ENCODE assay signal across 19 mouse cellular contexts in the genomic region with DNA sequence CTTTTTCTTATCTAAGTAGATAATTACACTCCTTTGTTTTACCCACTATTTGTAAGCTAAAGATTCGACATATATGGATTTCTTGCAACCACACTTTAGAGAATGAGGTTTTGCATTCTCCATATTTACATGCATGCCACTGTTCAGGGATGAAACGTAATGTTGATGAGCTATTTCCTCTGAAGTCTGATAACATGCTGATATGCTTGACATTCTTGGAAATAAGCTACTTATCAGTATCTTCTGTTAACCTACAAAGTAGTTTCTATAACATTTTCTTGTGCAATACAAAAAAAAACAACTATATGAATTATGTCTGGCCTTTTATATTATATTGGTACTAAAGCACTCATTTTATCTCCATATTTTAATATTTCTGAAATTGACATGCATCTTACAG.
DNase-seq lines count a peak whose midpoint lies in the region; ATAC-seq and TF ChIP-seq lines count a peak whose summit lies in the region.
"Had no signal": no experiment of that assay in that cellular context is flagged by ENCODE, and none has a peak within 500 bp of the region (broad histone marks: within the 10 kb centered on the region; RNA-seq: fewer than 3 reads in every experiment).

No protein-coding gene starts in this region.

- H3K4me3 ChIP-seq in MEL (ENCODE audit: control insufficient read depth in 1 of 2, insufficient read depth in 1 of 2, low read depth in 2 of 2, low read length in 2 of 2) = no peak overlapping the region
- no peak overlapping the region for H3K4me3 ChIP-seq in hindbrain, postnatal 0 days (ENCODE audit: low read length)

- H3K36me3 ChIP-seq in MEL (ENCODE audit: control insufficient read depth in 1 of 2, insufficient read depth in 2 of 2, low read length in 2 of 2) = peaks cover 0 to 6% of the 10 kb centered on the region in 2 experiments; a peak in 2 of 4 replicates
- H3K36me3 ChIP-seq in hindbrain, postnatal 0 days (ENCODE audit: insufficient read depth, low read length) = no peaks in the 10 kb centered on the region
- H3K36me3 ChIP-seq: G1E had no signal

- no peak overlapping the region for H3K4me2 ChIP-seq in hindbrain, postnatal 0 days (ENCODE audit: low read depth, low read length)

- peak; percentile 17 for DNase-seq in MEL (ENCODE audit: low read depth, low spot score)
- no peak for DNase-seq in hindbrain, postnatal 0 days (ENCODE audit: low spot score)
- DNase-seq: adrenal gland, adult 2 months; adrenal gland, adult 8-10 months; adrenal gland, postnatal 10 days; adrenal gland, postnatal 14 days; adrenal gland, postnatal 25 days; adrenal gland, postnatal 36 days; B cell, adult 2 months; cerebellum, adult 11 months; cerebellum, adult 11-12 months; cerebellum, adult 18-20 months; cerebellum, adult 2 months; cerebellum, adult 8-10 months had no signal

- 70% methylated on average over 2 of the region's 2 CpGs for WGBS in hindbrain, postnatal 0 days

- ATAC-seq in hindbrain, postnatal 0 days = no peak
- ATAC-seq: activated CD4-positive, CD25-positive, alpha-beta regulatory T cell, adult 4 months; CD4-positive, CD25-positive, alpha-beta regulatory T cell, adult 4 months; Patski had no signal

- no peaks in the 10 kb centered on the region for H3K9me3 ChIP-seq in MEL (replicated peaks; ENCODE audit: insufficient read depth, low read length)
- no peaks in the 10 kb centered on the region for H3K9me3 ChIP-seq in hindbrain, postnatal 0 days (ENCODE audit: low read length)

- TF ChIP-seq RAD21 in MEL (IDR thresholded peaks at IDR 0.05; ENCODE audit: low read depth, low read length) = no peak

- no peaks in the 10 kb centered on the region for H3K79me2 ChIP-seq in MEL (ENCODE audit: control insufficient read depth, insufficient read depth, low read length, poor library complexity)

- H3K4me1 ChIP-seq in MEL (ENCODE audit: control insufficient read depth in 1 of 2, insufficient read depth in 2 of 2, low read length in 2 of 2) = peaks cover 0 to 2% of the 10 kb centered on the region in 2 experiments; a peak in 1 of 4 replicates
- no peaks in the 10 kb centered on the region for H3K4me1 ChIP-seq in hindbrain, postnatal 0 days (ENCODE audit: insufficient read depth, low read length)

- TF ChIP-seq CTCF in MEL (IDR thresholded peaks at IDR 0.05 in 2 of 3, conservative IDR thresholded peaks at IDR 0.05 in 1 of 3; ENCODE audit: control insufficient read depth in 1 of 3, insufficient read depth in 1 of 3, low read depth in 2 of 3, low read length in 3 of 3, poor library complexity in 1 of 3, severe bottlenecking in 1 of 3) = no peak
- no peak for TF ChIP-seq CTCF in hindbrain, postnatal 0 days (IDR thresholded peaks at IDR 0.05; ENCODE audit: low read depth)

- TF ChIP-seq POLR2A in MEL (IDR thresholded peaks at IDR 0.05; ENCODE audit: control insufficient read depth in 1 of 2, insufficient read depth in 1 of 2, low read depth in 1 of 2, low read length in 2 of 2, poor library complexity in 1 of 2) = no peak

- H3K27me3 ChIP-seq in MEL (ENCODE audit: control insufficient read depth in 1 of 2, insufficient read depth in 2 of 2, low read length in 2 of 2) = no peaks in the 10 kb centered on the region
- H3K27me3 ChIP-seq in hindbrain, postnatal 0 days (ENCODE audit: insufficient read depth, low read length) = no peaks in the 10 kb centered on the region
- H3K27me3 ChIP-seq: CH12.LX, Patski had no signal

- H3K27ac ChIP-seq in MEL (ENCODE audit: control insufficient read depth, low read depth, low read length) = no peak overlapping the region
- no peak overlapping the region for H3K27ac ChIP-seq in hindbrain, postnatal 0 days

- H3K9ac ChIP-seq in MEL (ENCODE audit: control insufficient read depth, low read depth, low read length, poor library complexity, severe bottlenecking) = no peak overlapping the region
- H3K9ac ChIP-seq in hindbrain, postnatal 0 days (replicated peaks; ENCODE audit: low read length) = no peak overlapping the region

- TF ChIP-seq EP300 in MEL (IDR thresholded peaks at IDR 0.05; ENCODE audit: low read depth in 1 of 2, low read length in 2 of 2) = peak in 1 of 2 experiments; percentile 67; a peak in 1 of 4 replicates

TF ChIP-seq in MEL, 35 proteins besides CTCF, POLR2A, EP300 and RAD21:
- TF ChIP-seq TBP (IDR thresholded peaks at IDR 0.05; ENCODE audit: low read depth, low read length) (no peak), HCFC1 (IDR thresholded peaks at IDR 0.05; ENCODE audit: low read depth, low read length) (no peak), ELF1 (IDR thresholded peaks at IDR 0.05; ENCODE audit: low read depth, low read length) (no peak), ZKSCAN1 (IDR thresholded peaks at IDR 0.05; ENCODE audit: low read depth, low read length) (no peak), GATA1 (IDR thresholded peaks at IDR 0.05; ENCODE audit: low read depth, low read length) (peak; percentile 60; the same call in 1 of the 2 replicates), GABPA (IDR thresholded peaks at IDR 0.05; ENCODE audit: low read depth, low read length) (no peak), POLR2AphosphoS2 (IDR thresholded peaks at IDR 0.05; ENCODE audit: low read length) (no peak), USF2 (IDR thresholded peaks at IDR 0.05; ENCODE audit: borderline replicate concordance in 1 of 2, insufficient read depth in 1 of 2, low read depth in 1 of 2, low read length in 2 of 2) (no peak), KAT2A (conservative IDR thresholded peaks at IDR 0.05; ENCODE audit: low read depth, low read length) (no peak), NELFE (IDR thresholded peaks at IDR 0.05; ENCODE audit: low read depth, low read length) (no peak), MAX (IDR thresholded peaks at IDR 0.05; ENCODE audit: low read length) (no peak), TCF12 (IDR thresholded peaks at IDR 0.05; ENCODE audit: low read depth, low read length) (no peak), SIN3A (IDR thresholded peaks at IDR 0.05; ENCODE audit: low read length) (no peak), ETS1 (IDR thresholded peaks at IDR 0.05; ENCODE audit: low read depth, low read length) (0 out of 2 replicates have a peak, but pooled peaks have one; percentile 21), RCOR1 (IDR thresholded peaks at IDR 0.05; ENCODE audit: low read depth, low read length) (no peak), MEF2A (IDR thresholded peaks at IDR 0.05; ENCODE audit: extremely low read depth, insufficient replicate concordance, low read depth, low read length, poor library complexity, severe bottlenecking) (no peak)
